Mouse (Mus musculus) induced T-regulatory cell, adult 2 months (primary cell): ENCODE measurements around the gene Mpzl2.
A peak's percentile ranks its signal among the peaks of the same experiment; 100 is the strongest.

Experiments
- DNase-seq: peaks from one replicate; pipeline ENCODE4 v3.0.0-alpha.2; 2012; ENCODE audit warnings: low read depth

Gene Mpzl2

DNA sequence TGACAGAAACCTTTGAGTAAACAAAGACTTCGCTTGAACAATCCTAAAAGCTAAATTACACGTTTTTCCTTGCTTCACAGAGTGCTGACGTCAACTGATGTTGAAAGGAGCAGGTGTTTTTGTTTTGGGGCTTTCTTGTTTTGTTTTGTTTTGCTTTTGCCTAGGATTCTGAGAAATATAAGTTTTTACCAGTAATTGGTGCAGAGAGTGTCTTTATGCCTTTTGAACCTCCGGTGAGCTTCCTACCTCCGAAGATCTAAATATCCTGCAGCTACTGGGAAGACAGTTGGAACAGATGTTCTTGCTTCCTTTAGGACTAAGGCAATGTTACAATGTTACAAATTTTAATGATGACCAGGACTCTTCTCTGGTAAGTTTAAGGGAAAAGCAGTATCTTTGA lies at the start of gene Mpzl2:
Gene Mpzl2 (plus strand): TSS at position 301 of the 400 bp plus-strand sequence.
- DNase-seq: peak; percentile 39

DNA sequence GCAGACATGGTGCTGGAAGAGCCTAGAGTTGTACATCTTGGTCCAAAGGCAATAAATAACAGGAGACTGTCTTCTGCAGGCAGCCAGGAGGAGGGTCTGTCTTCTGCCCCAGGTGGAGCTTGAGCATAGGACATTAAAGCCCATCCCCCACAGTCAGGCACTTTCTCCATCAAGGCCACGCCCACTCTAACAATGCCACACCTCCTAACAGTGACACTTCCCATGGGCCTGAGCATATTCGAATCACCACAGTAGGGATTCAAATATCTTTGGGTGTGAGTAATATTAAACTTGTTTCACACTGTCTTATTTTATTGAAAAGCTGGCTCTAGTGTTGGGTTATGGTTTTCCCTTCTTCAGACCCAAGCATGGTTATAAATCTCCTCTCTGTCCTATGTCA lies 47.8 kb upstream of the Mpzl2 start:
- DNase-seq: no peak

DNA sequence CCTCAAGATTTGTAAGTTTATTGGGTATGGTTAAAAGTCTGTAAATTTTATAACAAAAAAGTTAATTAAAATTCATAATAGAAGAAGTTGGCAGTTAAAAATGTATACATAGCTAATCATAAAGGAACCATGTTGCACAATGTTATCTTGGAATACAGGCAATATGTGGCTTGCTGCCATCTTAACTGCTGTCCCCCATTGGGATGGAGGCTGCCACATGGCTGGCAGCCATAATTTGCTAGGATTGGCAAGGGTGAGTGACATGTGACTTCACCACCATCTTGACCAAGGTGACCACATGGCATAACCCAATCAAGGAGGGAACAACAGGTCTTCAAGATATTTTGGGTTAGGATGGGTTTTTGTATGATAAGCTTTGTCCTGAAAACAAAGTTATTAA lies 47.3 kb upstream of the Mpzl2 start:
- DNase-seq: no peak

DNA sequence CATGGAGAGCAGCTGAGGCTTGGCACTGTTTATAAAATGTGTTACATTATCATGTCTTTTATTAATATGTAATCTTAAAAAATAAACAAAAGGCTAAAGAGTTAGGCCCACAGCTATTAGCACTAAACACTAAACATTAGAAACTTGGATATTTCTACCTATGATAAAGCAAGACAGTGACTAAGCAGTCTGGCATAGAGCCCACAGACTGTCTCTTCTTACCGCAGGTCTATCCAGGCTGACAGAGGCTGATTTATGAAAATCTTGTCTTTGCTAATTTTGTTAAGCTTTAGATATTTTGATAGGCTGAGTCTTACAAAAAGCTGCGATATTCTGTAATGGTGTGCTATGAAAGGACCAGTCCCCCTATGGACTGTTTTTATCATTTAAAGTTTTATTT lies 46.3 kb upstream of the Mpzl2 start:
- no peak for DNase-seq

DNA sequence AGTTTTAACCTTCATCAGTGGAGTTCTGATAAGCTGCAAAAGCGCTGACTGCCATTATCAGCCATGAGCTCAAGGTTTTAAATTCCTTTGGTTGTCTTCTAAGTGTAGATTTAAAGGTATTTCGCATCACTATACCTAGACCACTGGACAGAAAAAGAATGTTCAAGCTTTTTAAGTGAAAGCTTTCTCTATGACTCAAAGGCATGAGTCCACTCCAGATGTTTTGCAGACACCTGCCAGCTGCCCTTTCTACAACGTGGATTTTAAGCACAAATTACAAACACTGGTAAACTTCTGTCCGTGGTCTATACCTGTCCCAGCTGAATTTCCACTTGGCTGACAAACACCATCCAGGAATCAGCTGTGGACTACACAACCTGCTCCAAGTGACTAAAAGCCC lies 44.6 kb upstream of the Mpzl2 start:
- DNase-seq: no peak

DNA sequence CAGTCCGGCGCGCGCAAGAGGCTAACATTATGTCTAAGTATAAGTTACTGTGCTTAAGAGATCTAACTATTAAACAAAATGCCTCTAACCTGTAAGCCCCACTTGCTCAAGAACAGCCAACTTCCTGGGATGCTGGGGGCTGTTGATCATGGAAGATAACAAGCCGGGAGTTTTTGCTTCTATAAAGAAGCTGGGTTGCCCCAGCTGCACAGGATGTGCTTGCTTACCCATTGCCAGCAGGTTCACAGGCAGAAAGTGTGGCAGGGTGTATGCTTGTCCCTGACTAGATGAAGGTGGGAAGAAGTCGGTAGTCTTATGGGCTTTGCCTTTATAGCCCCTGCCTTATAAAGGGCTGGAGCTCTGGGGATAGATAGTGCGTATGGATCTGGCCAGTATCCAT lies 43.0 kb upstream of the Mpzl2 start:
- no peak for DNase-seq

DNA sequence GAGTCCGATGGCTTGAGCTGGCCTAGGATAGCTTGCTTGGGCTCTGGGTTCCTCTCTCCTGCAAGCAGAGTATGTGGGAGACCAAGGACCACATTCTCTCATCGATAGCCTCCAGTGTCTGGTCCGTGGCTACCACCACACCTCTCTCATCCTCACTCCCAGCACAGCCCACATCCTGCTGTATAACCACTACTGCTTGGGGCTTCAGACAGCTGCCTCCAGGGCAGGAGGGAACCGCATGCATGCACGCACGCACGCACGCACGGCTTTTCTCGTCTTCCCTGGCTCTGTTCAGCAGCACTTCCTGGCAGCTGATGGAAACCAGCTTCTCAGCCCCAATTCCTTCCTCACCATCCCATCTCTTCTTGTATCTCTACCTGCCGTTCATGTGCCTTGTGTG lies 41.5 kb upstream of the Mpzl2 start:
- DNase-seq: peak; percentile 42

DNA sequence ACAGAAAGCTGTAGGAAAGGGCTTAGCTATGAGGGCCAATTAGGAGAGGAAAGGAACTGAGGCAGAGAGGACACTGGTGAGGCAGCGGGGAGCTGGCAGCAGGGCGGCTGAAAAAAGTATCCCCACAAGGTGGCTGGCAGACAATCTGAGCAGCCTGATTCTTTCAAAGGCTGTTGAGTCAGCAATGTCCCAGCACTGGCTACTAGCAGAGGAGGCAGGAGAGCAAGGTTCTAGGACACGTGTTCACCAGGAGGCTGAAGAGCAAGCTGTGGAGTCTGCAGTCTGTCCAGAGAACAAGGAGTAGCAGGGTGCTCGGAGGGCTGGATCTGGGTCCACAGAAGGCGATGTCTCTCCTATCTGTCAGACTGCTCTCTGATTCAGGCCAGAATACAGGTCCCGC lies 40.4 kb upstream of the Mpzl2 start:
- DNase-seq: no peak

DNA sequence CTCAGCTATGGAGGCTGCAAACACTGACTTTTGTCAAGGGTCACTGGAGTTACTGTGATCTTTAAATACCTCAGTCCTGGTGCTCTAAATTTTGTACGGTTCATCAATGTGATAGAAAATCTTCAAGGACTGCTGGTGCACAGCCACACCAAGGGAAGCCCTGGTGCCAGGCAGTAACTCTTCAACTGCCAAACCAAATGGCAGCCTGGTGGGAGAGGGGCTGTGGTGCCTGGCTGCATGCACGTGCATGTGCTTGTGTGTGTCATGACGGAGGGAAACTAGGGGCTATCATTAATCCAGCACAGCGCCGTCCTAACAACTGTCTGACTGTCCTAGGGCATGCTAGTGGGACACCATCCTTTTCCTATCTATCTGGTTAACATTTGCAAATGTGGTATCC lies 39.8 kb upstream of the Mpzl2 start:
- DNase-seq: no peak

DNA sequence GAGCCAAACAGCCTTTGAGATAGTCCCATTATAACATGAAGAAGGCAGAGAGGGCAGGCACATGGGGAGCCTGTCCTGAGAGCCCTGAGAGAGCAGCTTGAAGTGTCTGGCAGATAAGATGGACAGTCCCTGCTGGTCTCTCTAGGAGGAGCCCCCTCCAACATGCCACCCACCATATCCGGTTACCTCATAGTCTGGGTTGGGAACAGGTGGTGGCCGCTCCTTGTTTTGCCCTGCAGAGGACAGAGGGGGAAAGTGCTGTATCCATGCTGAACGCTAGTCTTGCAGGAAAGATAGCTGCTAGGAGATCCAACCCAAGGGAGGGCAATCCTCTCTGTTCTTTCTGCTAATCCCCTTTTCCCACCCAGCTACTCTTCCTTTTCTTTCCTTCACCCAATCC lies 39.4 kb upstream of the Mpzl2 start:
- no peak for DNase-seq

DNA sequence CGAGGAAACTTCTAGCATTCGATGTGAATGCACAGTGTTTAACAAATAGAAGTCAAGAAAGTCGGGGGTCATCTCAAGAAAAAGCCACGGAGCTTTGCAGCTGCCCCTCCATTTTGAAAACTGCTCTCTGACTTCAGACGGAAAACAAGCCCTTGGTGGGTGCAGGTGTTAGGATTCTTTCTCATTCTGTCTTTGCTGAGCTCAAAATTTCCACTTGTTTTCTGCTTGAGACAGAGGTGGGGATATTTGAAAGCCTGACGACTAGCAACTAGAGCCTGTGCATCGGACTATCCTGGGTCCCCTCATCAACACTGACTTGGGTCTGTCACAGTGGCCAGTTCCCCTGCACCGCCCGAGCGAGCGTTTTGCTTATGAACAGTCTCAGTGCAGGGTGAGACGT lies 32.2 kb upstream of the Mpzl2 start:
- peak; percentile 51 for DNase-seq

DNA sequence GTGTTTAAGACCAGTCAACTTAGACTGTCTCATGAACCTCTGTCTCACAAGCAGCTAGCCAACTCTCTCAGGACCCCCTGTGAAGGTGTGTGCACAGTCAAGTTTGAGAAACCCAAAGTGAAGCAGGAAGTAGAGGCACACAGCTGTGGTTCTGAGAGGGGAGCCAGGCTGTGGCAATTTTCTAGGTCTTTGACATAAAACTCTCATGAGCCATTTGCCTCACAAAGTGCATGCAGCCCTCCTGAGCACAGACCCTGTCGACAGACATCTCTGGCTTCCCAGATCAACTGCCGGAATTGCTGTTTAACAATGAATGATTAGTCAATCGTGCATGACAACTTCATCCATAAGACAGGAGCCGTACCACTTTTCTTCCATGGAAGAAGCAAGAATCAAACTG lies 31.3 kb upstream of the Mpzl2 start:
- DNase-seq: peak; percentile 68

DNA sequence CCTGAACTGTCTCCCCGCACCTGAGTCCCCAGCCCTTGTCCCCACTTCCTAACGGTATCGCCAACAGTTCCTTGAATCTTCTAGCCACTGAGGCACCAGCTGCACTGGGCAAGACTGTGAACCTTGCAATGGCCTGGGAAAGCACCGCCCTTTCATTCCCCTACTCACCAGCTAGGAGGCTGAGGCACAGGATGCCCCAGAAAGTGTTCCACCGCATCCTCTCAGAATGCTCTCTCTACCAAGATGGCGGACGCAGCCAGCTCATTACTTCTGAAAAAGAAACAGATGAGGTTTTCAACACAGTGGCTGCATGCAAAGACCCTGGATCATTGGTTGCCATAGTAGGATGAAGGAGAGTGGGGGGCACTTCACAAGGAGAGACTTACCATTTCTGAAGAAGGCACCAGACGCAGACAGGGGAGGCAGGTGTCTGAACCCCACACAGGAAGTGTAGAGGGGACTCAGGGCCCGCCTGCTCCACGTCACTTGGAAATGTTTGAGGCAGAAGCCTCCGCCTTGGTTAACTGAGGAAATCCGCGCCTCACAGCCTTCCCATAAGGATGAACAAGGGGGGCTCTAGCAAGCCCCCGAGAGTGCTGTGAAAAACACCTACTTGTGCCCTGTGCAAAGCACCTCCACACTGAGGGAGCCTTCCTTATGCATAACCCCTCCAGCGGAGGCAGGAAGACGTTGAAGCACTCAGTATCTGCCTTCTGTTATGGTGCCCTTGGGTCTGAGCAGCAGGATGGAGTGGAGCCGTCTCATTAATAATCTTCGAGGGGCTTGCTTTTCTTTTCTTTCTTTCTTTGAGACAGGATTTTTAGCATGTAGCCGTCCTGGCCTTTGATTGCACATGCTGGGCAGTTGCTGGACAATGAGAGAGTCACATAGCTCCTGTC lies 30.2 kb upstream of the Mpzl2 start, which contains the start of gene Cd3e:
Gene Cd3e (minus strand): TSS at position 448 of the 899 bp plus-strand sequence.
- peak; percentile 94 for DNase-seq

DNA sequence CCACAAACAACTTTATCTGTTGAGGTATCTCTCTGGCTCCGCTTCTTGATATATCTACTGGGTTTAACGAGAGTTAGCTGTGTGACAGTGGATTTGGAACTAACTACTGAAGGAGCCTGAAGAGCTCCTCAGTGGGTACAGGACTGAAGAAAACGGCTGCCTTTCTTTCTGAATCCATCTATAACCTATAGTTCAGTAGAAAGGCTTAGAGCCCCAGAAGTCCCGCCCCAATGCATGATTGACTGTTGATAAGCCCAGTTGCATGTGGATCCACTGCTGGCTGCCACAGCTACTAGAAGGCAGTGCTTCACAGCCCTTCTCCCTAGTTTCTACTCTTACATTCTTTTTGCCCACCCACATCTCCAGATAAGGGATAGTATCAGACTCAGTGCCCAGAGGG lies 29.1 kb upstream of the Mpzl2 start:
- DNase-seq: peak; percentile 82

DNA sequence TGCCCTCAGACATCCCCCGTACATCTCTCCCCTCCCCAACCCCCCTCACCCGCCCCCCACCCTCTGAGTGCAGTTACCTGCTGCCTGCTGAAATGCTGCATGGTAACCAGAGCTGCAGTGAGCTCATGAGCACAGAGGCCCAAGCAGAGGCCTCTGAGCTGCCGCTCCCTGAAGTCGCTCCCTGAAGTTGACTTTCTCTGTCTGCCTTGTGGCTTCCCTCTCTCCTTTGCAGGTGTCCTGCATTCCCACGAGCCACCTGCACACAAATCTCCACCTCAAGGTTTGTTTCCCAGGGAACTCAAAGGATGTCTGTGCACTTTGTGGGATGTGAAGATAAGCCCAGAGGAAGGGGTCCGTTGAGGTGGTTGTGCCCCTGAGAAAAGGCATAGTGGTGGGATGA lies 28.3 kb upstream of the Mpzl2 start:
- DNase-seq: no peak

DNA sequence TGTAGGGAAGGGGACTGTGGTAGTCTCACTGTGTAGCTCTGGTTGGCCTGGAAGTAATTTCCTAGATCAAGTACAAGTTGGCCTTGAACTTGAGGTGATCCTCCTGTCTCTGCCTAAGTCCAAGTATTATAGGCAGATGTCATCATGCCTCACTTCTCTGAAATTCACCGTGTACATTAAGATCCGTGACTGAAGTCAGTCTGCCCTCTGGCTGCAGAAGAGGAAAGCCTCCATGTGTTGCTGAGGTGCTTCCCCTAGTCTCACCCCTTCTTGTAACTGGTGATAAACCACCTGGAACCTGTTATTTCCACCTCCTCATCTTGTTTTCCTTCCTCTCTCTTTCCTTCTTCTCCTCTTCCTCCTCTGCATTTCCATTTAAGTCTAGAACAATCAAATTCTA lies 24.7 kb upstream of the Mpzl2 start:
- DNase-seq: peak; percentile 74

DNA sequence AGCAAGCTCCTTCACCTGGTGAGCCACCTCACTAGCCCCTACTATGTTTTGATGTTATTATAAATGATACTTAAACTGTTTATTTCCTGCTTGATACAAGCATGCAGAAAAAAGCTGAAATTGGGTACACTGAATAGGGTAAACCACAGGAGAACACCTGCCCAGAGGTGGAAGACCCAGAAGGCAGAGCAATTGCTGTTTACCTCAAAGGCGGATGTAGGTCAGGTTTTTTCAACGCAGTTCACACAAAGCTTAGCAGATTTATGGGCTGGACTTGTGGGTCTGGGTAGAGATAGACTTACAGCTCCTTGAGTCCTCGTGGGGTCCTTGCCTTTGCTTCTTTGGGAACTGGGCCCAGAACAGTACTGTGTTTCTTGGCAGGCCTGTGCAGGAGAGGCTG lies 23.8 kb upstream of the Mpzl2 start:
- peak; percentile 42 for DNase-seq

DNA sequence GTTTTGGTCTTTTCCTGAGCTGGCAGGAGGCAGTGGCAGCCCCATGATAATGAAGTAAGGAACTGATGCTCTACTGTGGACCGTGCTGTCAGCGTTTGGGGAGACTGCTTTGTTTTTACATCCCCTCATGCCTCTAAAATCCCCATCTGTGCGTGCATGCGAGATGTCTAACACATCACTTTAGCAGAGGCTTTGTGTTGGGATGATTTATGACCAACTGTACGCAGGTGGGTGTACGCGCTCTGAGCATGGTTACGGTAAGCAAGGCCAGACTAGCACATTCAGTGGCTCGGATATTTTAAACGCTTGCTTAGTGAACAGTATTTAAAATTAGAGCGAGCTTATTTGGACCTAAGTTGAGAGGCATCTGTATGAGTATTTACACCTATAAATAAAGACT lies 21.6 kb upstream of the Mpzl2 start:
- no peak for DNase-seq

DNA sequence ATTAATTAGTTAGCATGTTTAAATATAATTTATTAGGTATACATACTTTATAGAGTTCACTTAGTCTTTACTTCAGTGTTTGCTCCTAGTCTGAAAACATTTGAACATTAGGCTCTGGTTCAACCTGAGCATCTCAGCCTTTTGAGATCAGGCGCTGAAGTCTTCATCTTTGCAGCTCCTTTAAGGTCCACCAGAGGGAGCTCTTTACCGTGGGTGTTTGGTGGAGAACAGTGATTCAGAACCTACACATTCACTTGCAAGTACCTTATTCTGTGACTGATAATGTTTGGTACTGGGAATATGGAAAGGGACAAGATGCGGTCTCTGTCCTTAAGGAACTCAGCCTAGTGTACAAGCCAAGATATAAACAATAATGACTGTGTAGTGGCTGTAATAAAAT lies 16.8 kb upstream of the Mpzl2 start:
- DNase-seq: peak; percentile 91

DNA sequence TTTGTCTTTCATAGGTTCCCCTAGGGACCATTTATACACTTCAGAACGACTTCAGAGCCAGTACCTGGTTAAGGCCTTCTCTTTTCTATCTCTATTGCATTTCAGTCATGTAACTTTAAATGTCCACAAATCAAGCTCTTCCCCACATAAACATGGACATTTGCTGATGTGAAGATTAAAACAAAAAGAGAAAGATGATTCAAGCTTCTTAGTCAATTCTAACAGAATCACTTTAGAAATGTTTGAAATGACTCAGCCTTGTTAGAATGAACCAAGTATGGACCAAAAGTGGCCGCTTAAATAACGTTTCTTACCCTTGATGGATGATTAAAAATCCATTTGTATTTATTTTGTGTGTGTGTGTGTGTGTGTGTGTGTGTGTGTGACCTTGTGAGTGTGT lies 16.0 kb upstream of the Mpzl2 start:
- DNase-seq: no peak

DNA sequence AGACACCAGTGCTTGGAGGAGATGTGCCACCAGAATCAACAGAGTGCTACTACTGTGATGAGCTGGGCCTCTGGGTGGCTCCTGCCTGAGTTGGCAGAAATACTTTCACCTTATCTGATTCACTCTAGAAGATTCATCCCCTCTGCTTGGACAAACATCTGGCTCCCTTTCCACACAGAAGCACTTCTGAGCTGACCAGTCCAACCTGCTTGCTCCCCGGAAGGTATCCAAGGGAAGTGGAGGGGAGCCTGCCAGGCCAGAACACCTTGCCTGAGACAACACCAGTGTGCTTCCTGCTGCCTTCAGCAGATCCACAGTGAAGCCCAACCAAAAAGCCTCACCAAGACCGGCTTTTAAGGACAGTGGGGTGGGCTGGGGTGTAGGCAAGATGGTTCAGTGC lies 15.4 kb upstream of the Mpzl2 start:
- no peak for DNase-seq

DNA sequence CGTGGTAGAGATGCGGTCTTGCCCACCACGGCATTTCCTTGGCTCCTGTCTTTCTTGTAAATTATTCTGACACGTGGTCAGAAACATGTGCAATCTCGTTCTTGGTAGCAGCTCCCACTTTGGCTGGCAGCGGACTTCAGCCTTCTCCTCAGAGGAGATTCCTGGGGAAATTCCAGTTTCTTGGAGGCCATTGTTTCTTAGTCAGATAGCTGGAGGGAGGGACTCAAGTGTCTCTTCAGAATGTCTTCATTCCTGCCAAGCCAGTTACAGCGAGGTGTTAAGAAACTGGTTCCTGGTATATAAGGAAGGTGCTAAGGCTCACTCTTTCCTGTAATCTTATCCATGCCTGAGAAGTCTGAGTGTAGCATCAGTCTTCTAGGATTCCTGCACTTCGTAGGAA lies 12.2 kb upstream of the Mpzl2 start:
- DNase-seq: no peak

DNA sequence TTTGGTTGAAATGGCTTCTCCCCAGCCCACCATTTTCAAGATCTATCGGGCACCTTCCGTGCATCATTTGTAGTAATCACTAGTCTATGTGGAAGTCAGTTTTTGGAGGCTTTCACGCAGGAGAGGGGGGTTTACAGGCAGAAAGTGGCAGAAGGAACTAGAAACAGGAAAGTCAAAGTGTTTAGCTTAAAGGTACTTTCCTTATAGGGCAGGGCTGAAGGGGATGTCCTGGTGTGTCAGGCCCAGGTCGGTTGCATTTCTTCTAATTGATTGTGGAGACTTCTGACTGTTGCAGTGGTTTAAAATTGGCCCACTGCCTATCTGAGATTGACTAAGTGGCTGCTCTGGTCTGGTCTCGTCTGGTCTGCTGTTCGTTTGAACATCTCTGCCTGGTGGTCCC lies 9.3 kb upstream of the Mpzl2 start:
- no peak for DNase-seq

DNA sequence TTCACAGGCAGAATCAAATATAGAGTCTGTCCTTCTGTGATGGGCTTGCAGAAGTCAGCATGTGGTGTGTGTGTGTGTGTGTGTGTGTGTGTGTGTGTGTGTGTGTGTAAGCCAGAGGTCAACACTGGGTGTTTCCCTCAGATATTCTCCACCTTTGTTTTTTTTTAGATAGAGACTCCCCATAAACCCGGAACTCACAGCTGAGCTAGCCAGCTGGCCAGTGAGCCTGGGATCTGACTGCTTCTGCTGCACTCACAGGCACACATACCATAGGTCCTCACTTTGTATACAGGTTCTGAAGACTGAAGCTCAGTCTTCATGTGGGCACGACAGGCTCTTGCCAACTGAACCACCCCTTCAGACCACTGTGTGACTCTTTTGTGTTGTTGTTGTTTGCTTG lies 7.3 kb upstream of the Mpzl2 start:
- no peak for DNase-seq
